Mouse (Mus musculus) midbrain, embryonic 12.5 days (tissue): Measurements from ENCODE around the gene BC024063. TPM values are rescaled to one million over a fixed set of nuclear protein-coding genes. Genes with fewer than 3 reads are reported as not detected.
"Not testable (repeated sequence)": the region's sequence is repeated elsewhere in the genome, so short reads cannot be mapped to it uniquely, and the experiment has no call there.

Experiments used
- ATAC-seq: fragments of 200-750 bp; cut with Nextera tagmentation; 2 replicates; pipeline ENCODE4 v1.8.0; 2017; ENCODE audit warnings: low read depth, moderate TSS enrichment, moderate library complexity; ENCODE audit not compliant: low FRiP score
- H3K27ac ChIP-seq: fragments of 300-500 bp; sonication (generic); replicated peaks from 2 replicates; pipeline ENCODE4 v1.5.1; 2016; ENCODE audit warnings: mild to moderate bottlenecking
- H3K27me3 ChIP-seq: fragments of 300-500 bp; sonication (generic); 2 replicates; pipeline ENCODE4 v1.6.1; 2016; ENCODE audit warnings: mild to moderate bottlenecking
- H3K36me3 ChIP-seq: fragments of 300-500 bp; sonication (generic); 2 replicates; pipeline ENCODE4 v1.6.1; 2016
- H3K4me1 ChIP-seq: fragments of 300-500 bp; sonication (generic); 2 replicates; pipeline ENCODE4 v1.6.1; 2016
- H3K4me2 ChIP-seq: fragments of 300-500 bp; sonication (generic); replicated peaks from 2 replicates; pipeline ENCODE4 v1.6.1; 2016; ENCODE audit warnings: mild to moderate bottlenecking, moderate library complexity
- H3K4me3 ChIP-seq: fragments of 300-500 bp; sonication (generic); 2 replicates; pipeline ENCODE4 v1.5.1; 2016; ENCODE audit warnings: mild to moderate bottlenecking
- H3K9ac ChIP-seq: fragments of 300-500 bp; sonication (generic); replicated peaks from 2 replicates; pipeline ENCODE4 v1.6.1; 2016; ENCODE audit warnings: mild to moderate bottlenecking, moderate library complexity
- H3K9me3 ChIP-seq: fragments of 300-500 bp; sonication (generic); 2 replicates; pipeline ENCODE4 v1.6.1; 2016; ENCODE audit warnings: mild to moderate bottlenecking
- WGBS: fragments of 180-500 bp; shearing (Covaris S2); methylation state at CpG from one replicate; pipeline ENCODE4 v1.1.7; 2016; 5-methylcytosine and 5-hydroxymethylcytosine counted together
- polyA plus RNA-seq: library from polyadenylated mRNA; unstranded; fragments of >200 nt; fragmentation: Nextera tagmentation; extraction: Ambion mirVana; gene quantifications from 2 replicates; pipeline ENCODE4 v1.2.1, GENCODE M21; 2016

Gene BC024063
- 6.4 and 7.0 TPM in 2 replicates for polyA plus RNA-seq

GRCm38 (mm10) chr10:82082728-82083621, at the start of gene BC024063:
Gene BC024063 (plus strand): TSS chr10:82083353.
- WGBS = 21% methylated on average over 42 of the region's 42 CpGs
- ATAC-seq = peak; percentile 97
- H3K4me1 ChIP-seq, H3K36me3 ChIP-seq, H3K27me3 ChIP-seq, H3K9me3 ChIP-seq: not testable (repeated sequence)
- H3K27ac ChIP-seq = peak within 1 kb of the TSS; percentile 84
- H3K4me2 ChIP-seq = peak within 1 kb of the TSS; percentile 46
- H3K9ac ChIP-seq = peak within 1 kb of the TSS; percentile 43; the same call in 1 of the 2 replicates
- peak within 1 kb of the TSS; percentile 48 for H3K4me3 ChIP-seq

DNA sequence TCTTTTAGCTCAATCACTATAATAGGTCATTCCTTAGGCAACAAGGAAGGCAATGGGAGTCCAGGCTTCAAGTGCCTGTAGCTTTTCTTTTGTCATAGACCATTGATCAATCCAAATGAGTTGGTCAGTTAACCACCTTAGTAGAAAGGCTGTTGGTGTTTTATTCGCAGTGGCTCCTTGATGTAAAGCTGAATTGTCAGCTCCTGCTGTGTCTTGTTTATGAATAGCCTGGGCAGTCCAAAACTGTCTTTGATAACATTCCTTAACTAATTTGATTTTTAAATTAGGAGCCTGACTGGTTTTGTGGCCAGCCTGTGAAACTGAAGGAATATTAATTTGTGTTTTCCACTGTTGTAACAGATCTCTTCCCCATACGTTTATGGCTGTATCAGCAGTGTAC, 41.0 kb upstream of the BC024063 start:
- H3K9me3 ChIP-seq = peaks cover 24% of the 10 kb centered on the region; the same call in 1 of the 2 replicates
- no peaks in the 10 kb centered on the region for H3K4me1 ChIP-seq
- no peak overlapping the region for H3K27ac ChIP-seq
- no peak overlapping the region for H3K4me3 ChIP-seq
- no peaks in the 10 kb centered on the region for H3K27me3 ChIP-seq
- WGBS = 74% methylated on average over 2 of the region's 2 CpGs
- H3K36me3 ChIP-seq = no peaks in the 10 kb centered on the region
- ATAC-seq = no peak
- no peak overlapping the region for H3K4me2 ChIP-seq
- H3K9ac ChIP-seq = no peak overlapping the region

DNA sequence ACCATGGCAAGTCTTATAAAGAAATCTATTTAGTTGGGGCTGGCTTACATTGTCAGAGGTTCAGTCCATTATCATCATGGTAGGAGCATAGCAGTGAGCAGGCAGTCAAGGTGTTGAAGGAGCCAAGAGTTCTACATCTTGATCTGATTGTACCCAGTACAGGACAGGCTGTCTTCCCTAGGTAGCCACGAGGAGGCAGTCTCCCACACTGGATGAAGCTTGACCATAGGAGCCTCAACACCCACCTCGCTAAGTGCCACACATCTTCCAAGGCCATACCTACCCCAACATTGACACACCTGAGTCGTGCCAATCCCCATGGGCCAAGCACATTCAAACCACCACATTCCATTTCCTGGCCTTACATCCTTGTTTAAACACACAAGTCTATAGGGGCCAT, 36.5 kb upstream of the BC024063 start:
- Histone ChIP-seq H3K36me3 (no peaks in the 10 kb centered on the region; the same call in none of the 2 replicates), H3K9me3 (peaks cover 44% of the 10 kb centered on the region), H3K27me3 (no peaks in the 10 kb centered on the region), H3K4me3 (no peak overlapping the region), H3K4me1 (no peaks in the 10 kb centered on the region), H3K4me2 (no peak overlapping the region), H3K9ac (no peak overlapping the region), H3K27ac (no peak overlapping the region)
- ATAC-seq = no peak
- WGBS = 86% methylated on average over 3 of the region's 3 CpGs

DNA sequence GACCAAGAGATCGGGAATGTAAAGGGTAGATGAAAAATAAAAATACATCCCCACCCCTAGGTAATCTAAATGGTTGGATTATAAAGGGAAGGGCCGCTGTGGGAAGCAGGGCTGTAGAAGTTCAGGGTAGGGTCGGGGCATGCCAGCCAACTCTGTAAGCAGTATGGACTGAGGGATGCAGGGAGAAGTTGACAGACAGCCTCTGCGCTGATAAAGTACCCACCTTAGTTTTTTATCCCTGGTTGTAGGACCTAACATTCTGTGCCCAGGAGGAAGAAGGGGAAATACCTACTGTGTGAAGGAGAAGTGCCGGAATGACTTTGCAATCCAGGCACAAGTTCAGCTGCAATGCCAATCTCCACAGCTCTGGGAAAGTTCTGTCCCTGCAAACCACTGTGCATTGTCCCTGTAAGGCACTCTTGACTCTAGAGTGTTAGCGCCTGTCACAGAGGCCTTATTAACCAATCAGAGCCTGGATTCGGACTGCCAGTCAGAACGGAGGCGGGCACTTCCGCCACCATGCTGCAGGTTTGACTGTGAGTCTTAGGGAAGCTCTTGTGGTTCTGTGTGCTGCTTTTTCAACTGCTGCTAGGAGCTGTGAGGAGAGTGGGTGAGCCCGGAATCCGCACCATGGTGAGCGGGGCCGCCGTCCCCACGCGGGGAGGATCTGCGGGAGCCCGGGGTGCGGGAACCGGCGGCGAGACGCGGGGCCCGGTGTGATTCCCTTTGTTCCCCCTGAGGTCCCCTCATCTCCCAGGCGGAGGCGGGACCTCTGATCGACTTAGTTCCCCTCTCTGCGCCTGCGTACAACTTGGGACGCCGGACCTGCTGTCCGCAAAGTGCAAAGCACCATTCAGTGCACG, 35.3 kb upstream of the BC024063 start, which contains the start of gene Zfp873:
Gene Zfp873, plus strand, starts transcription at position 527 of the 863 bp plus-strand sequence.
- peak within 1 kb of the TSS; percentile 82 for H3K9ac ChIP-seq
- WGBS = 11% methylated on average over 35 of the region's 35 CpGs
- H3K4me2 ChIP-seq = peak within 1 kb of the TSS; percentile 53
- H3K27ac ChIP-seq = peak within 1 kb of the TSS; percentile 95
- H3K4me3 ChIP-seq = peak within 1 kb of the TSS; percentile 65
- peak; percentile 99 for ATAC-seq
- peaks cover 55% of the 10 kb centered on the region for H3K9me3 ChIP-seq
- H3K4me1 ChIP-seq = no peaks in the 10 kb centered on the region
- H3K27me3 ChIP-seq = no peaks in the 10 kb centered on the region
- H3K36me3 ChIP-seq = peaks cover 7% of the 10 kb centered on the region

- peaks cover 60% of the 10 kb centered on the region for H3K9me3 ChIP-seq
- WGBS = 30% methylated on average over 10 of the region's 10 CpGs
- H3K4me1 ChIP-seq, H3K27me3 ChIP-seq: not testable (repeated sequence)
- peak overlapping the region; percentile 82 for H3K9ac ChIP-seq
- peak overlapping the region; percentile 53 for H3K4me2 ChIP-seq
- peak overlapping the region; percentile 95 for H3K27ac ChIP-seq
- peak; percentile 38; the same call in 1 of the 2 replicates for ATAC-seq
- peak overlapping the region; percentile 65 for H3K4me3 ChIP-seq
- peaks cover 13% of the 10 kb centered on the region for H3K36me3 ChIP-seq
Observed at GRCm38 (mm10) chr10:82048460-82048804, 34.7 kb upstream of the BC024063 start.

GRCm38 (mm10) chr10:82083622-82083971, 444 bp downstream of the BC024063 start:
- not testable (repeated sequence) for H3K9me3 ChIP-seq, H3K36me3 ChIP-seq, H3K4me1 ChIP-seq, H3K27me3 ChIP-seq
- WGBS = 27% methylated on average over 14 of the region's 14 CpGs
- Histone ChIP-seq H3K9ac (peak overlapping the region; percentile 43; the same call in 1 of the 2 replicates), H3K27ac (peak overlapping the region; percentile 84), H3K4me2 (peak overlapping the region; percentile 46), H3K4me3 (peak overlapping the region; percentile 48)
- peak; percentile 32; the same call in 1 of the 2 replicates for ATAC-seq

- Histone ChIP-seq H3K36me3 (no peaks in the 10 kb centered on the region), H3K4me2 (no peak overlapping the region), H3K9ac (no peak overlapping the region), H3K9me3 (peaks cover 35% of the 10 kb centered on the region), H3K4me1 (no peaks in the 10 kb centered on the region), H3K4me3 (no peak overlapping the region), H3K27ac (no peak overlapping the region), H3K27me3 (no peaks in the 10 kb centered on the region)
- no peak for ATAC-seq
- 81% methylated on average over 3 of the region's 3 CpGs for WGBS
Observed at GRCm38 (mm10) chr10:82117206-82117605, 34.1 kb downstream of the BC024063 start.

DNA sequence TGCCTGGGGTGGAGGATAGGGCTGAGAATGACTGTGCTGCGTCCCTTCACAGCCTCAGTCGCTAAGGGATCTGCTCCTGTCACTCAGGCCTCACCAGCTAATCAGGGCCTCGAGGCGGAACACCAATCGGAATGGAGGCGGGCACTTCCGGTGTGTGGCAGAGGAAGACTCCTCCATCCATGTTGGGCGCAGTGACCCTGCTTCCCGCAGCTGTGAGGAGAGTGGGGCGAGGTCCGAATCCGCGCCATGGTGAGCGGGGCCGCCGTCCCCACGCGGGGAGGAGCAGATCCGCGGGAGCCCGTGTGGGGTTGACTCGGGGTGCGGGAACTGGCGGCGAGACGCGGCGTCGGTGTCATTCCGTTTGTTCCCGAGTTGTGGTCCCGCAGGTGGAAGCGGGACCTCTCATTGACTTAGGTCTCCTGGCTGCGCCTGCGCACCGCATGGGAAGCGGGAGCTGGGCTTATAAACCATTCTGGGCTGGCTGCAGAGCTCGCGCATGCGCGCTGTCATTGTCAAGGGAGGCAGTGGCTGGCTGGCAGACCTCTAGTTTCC, 44.8 kb downstream of the BC024063 start, which contains the start of gene AU041133:
Gene AU041133, plus strand, starts transcription at position 164 of the 552 bp plus-strand sequence.
- H3K9me3 ChIP-seq = peaks cover 52% of the 10 kb centered on the region
- peaks cover 9% of the 10 kb centered on the region for H3K36me3 ChIP-seq
- no peaks in the 10 kb centered on the region; the same call in 1 of the 2 replicates for H3K4me1 ChIP-seq
- H3K27me3 ChIP-seq = no peaks in the 10 kb centered on the region
- H3K9ac ChIP-seq = peak within 1 kb of the TSS; percentile 68
- WGBS = 3% methylated on average over 41 of the region's 41 CpGs
- peak within 1 kb of the TSS; percentile 70 for H3K4me3 ChIP-seq
- peak within 1 kb of the TSS; percentile 83 for H3K27ac ChIP-seq
- peak; percentile 100 for ATAC-seq
- peak within 1 kb of the TSS; percentile 55 for H3K4me2 ChIP-seq

DNA sequence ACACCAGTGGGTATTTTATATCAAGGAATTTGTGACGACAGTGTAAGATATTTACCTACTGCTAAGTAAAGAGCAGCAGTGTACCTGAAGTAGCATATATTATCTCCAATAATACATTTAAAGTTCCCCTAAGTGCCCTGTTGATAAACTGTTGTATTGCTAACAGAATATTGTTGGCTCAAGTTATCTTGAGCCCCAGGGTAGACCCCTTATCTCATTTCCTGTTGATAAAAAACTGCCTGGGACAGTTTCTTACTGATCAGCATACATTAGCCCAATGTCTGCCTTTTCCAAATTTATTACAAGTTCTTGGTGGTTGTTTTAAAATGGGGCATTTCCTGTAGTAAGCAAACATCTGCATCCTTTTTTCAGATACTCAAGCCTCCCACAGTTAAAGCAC, 62.1 kb downstream of the BC024063 start:
- H3K9me3 ChIP-seq = peaks cover 50% of the 10 kb centered on the region

GRCm38 (mm10) chr10:82147571-82147970, 64.4 kb downstream of the BC024063 start:
- 84% methylated on average over 4 of the region's 4 CpGs for WGBS
- no peak for ATAC-seq
- H3K9me3 ChIP-seq = peaks cover 69% of the 10 kb centered on the region

More for the DNA sequence above, 62.1 kb downstream of the BC024063 start:
- ATAC-seq = no peak
- WGBS = 94% methylated on average over 1 of the region's 1 CpGs
- no peak overlapping the region for H3K9ac ChIP-seq
- peaks cover 60% of the 10 kb centered on the region for H3K36me3 ChIP-seq
- H3K4me3 ChIP-seq = no peak overlapping the region
- no peaks in the 10 kb centered on the region for H3K27me3 ChIP-seq
- no peak overlapping the region for H3K27ac ChIP-seq
- no peak overlapping the region for H3K4me2 ChIP-seq
- H3K4me1 ChIP-seq = no peaks in the 10 kb centered on the region

More at GRCm38 (mm10) chr10:82147571-82147970, 64.4 kb downstream of the BC024063 start:
- H3K27me3 ChIP-seq = no peaks in the 10 kb centered on the region
- H3K4me2 ChIP-seq = no peak overlapping the region
- H3K36me3 ChIP-seq = peaks cover 72% of the 10 kb centered on the region
- no peak overlapping the region for H3K27ac ChIP-seq
- H3K4me1 ChIP-seq = no peaks in the 10 kb centered on the region
- H3K9ac ChIP-seq = no peak overlapping the region
- H3K4me3 ChIP-seq = no peak overlapping the region
